In genomic region chr3:20520738-20521137, GRCm38 (mm10) we compare ENCODE assay signal across 9 mouse cellular contexts.
DNase-seq lines count a peak whose midpoint lies in the region; ATAC-seq and TF ChIP-seq lines count a peak whose summit lies in the region.
"Had no signal": no experiment of that assay in that cellular context is flagged by ENCODE, and none has a peak within 500 bp of the region (broad histone marks: within the 10 kb centered on the region; RNA-seq: fewer than 3 reads in every experiment).

No protein-coding gene starts in this region.

- WGBS in cerebellum, adult 2 months, result 64% methylated on average over 6 of the region's 6 CpGs
- WGBS in forebrain, embryonic 12.5 days, result 68% methylated on average over 6 of the region's 6 CpGs

- no peak for DNase-seq in cerebellum, adult 2 months
- no peak for DNase-seq in cerebellum, adult 9-11 months
- DNase-seq in left cerebral cortex, postnatal 14 days (ENCODE audit: low spot score in 2 of 2), result peak; percentile 16 to 18
- no peak for DNase-seq in left cerebral cortex, postnatal 36 days (ENCODE audit: low spot score in 2 of 2)
- DNase-seq in Muller cell, postnatal 12 days (ENCODE audit: inconsistent ontology term), result peak; percentile 1
- peak; percentile 77 for DNase-seq in retina, embryonic 14.5 days (ENCODE audit: low spot score)
- DNase-seq in heart, postnatal 25 days (ENCODE audit: low spot score), result no peak

- no peaks in the 10 kb centered on the region for H3K36me3 ChIP-seq in forebrain, embryonic 12.5 days (replicated peaks)
- H3K36me3 ChIP-seq: heart, embryonic 13.5 days had no signal

- peak; percentile 35; the same call in 1 of the 2 replicates for TF ChIP-seq CTCF in cerebellum, adult 2 months (IDR thresholded peaks at IDR 0.05; ENCODE audit: borderline replicate concordance, insufficient read depth, low read depth, low read length)

- TF ChIP-seq POLR2A in cerebellum, adult 2 months (IDR thresholded peaks at IDR 0.05; ENCODE audit: borderline replicate concordance, insufficient read depth, low read length), result no peak

- ATAC-seq in forebrain, embryonic 12.5 days (ENCODE audit: low FRiP score), result peak; percentile 20; the same call in 1 of the 2 replicates

- intact Hi-C loops in left cerebral cortex, postnatal 14 days (cut with DNase I), result no loop called here
- intact Hi-C loops in left cerebral cortex, postnatal 36 days (cut with DNase I), result loop anchor here (10.0 kb wide), 1 partner anchor 266 kb away; no protein-coding TSS in a partner anchor
- intact Hi-C loops in heart, postnatal 25 days (cut with DNase I), result no loop called here

- H3K4me3 ChIP-seq in cerebellum, adult 2 months (replicated peaks; ENCODE audit: insufficient read depth, low read depth, low read length), result no peak overlapping the region
- H3K4me3 ChIP-seq in forebrain, embryonic 12.5 days (replicated peaks), result no peak overlapping the region
- H3K4me3 ChIP-seq: heart, embryonic 13.5 days had no signal

- no peak overlapping the region for H3K4me2 ChIP-seq in forebrain, embryonic 12.5 days
- H3K4me2 ChIP-seq: heart, embryonic 13.5 days had no signal

- H3K4me1 ChIP-seq in cerebellum, adult 2 months (ENCODE audit: control insufficient read depth, insufficient read depth, low read length), result no peaks in the 10 kb centered on the region
- H3K4me1 ChIP-seq in forebrain, embryonic 12.5 days, result no peaks in the 10 kb centered on the region
- H3K4me1 ChIP-seq: heart, embryonic 13.5 days had no signal

- no peak overlapping the region for H3K27ac ChIP-seq in cerebellum, adult 2 months (ENCODE audit: insufficient read depth, low read length)
- H3K27ac ChIP-seq in forebrain, embryonic 12.5 days, result no peak overlapping the region
- H3K27ac ChIP-seq: heart, embryonic 13.5 days had no signal

- H3K9me3 ChIP-seq in forebrain, embryonic 12.5 days, result no peaks in the 10 kb centered on the region
- H3K9me3 ChIP-seq: heart, embryonic 13.5 days had no signal

- H3K9ac ChIP-seq in forebrain, embryonic 12.5 days, result no peak overlapping the region
- H3K9ac ChIP-seq: heart, embryonic 13.5 days had no signal

- H3K27me3 ChIP-seq in cerebellum, adult 2 months (ENCODE audit: control insufficient read depth, insufficient read depth, low read length), result no peaks in the 10 kb centered on the region
- H3K27me3 ChIP-seq in forebrain, embryonic 12.5 days, result no peaks in the 10 kb centered on the region
- H3K27me3 ChIP-seq: heart, embryonic 13.5 days had no signal

Comparison
In these comparisons a context has a peak if more than half of its experiments do, and no peak if none do; other contexts are left out.
1. DNase-seq: peak in left cerebral cortex, postnatal 14 days (2 of 2), Muller cell, postnatal 12 days (single experiment) and retina, embryonic 14.5 days (single experiment); none in cerebellum, adult 2 months (0 of 2), cerebellum, adult 9-11 months (single experiment), left cerebral cortex, postnatal 36 days (0 of 2) and heart, postnatal 25 days (single experiment).